Mouse (Mus musculus) heart, embryonic 12.5 days (tissue): ENCODE measurements at regions not wholly inside any gene's neighbourhood (a gene's known extent, or its start where the extent isn't known, plus 50 kb on each side); places are given as distances from the start of the nearest gene placed in this dataset.
"Not testable (repeated sequence)": the region's sequence is repeated elsewhere in the genome, so short reads cannot be mapped to it uniquely, and the experiment has no call there.

Source experiments
- ATAC-seq: fragments of 200-750 bp; cut with Nextera tagmentation; 2 replicates; pipeline ENCODE4 v1.8.0; 2017; ENCODE audit warnings: moderate TSS enrichment, moderate library complexity; ENCODE audit not compliant: insufficient number of reproducible peaks, low FRiP score
- H3K27ac ChIP-seq: fragments of 300-500 bp; sonication (generic); 2 replicates; pipeline ENCODE4 v1.5.1; 2016; ENCODE audit warnings: mild to moderate bottlenecking, moderate library complexity; ENCODE audit not compliant: poor library complexity, severe bottlenecking
- H3K27me3 ChIP-seq: fragments of 300-500 bp; sonication (generic); replicated peaks from 2 replicates; pipeline ENCODE4 v1.6.1; 2016; ENCODE audit warnings: mild to moderate bottlenecking, moderate library complexity
- H3K36me3 ChIP-seq: fragments of 300-500 bp; sonication (generic); 2 replicates; pipeline ENCODE4 v1.6.1; 2016; ENCODE audit warnings: mild to moderate bottlenecking, moderate library complexity
- H3K4me1 ChIP-seq: fragments of 300-500 bp; sonication (generic); replicated peaks from 2 replicates; pipeline ENCODE4 v1.6.1; 2016; ENCODE audit warnings: mild to moderate bottlenecking
- H3K4me2 ChIP-seq: fragments of 300-500 bp; sonication (generic); 2 replicates; pipeline ENCODE4 v1.6.1; 2016; ENCODE audit warnings: mild to moderate bottlenecking, moderate library complexity
- H3K4me3 ChIP-seq: fragments of 300-500 bp; sonication (generic); 2 replicates; pipeline ENCODE4 v1.5.1; 2016; ENCODE audit warnings: mild to moderate bottlenecking
- H3K9ac ChIP-seq: fragments of 300-500 bp; sonication (generic); 2 replicates; pipeline ENCODE4 v1.6.1; 2016; ENCODE audit warnings: mild to moderate bottlenecking, moderate library complexity
- H3K9me3 ChIP-seq: fragments of 300-500 bp; sonication (generic); replicated peaks from 2 replicates; pipeline ENCODE4 v1.6.1; 2016; ENCODE audit warnings: mild to moderate bottlenecking, moderate library complexity
- WGBS: fragments of 180-500 bp; shearing (Covaris S2); methylation state at CpG from one replicate; pipeline ENCODE4 v1.1.7; 2016; 5-methylcytosine and 5-hydroxymethylcytosine counted together

DNA sequence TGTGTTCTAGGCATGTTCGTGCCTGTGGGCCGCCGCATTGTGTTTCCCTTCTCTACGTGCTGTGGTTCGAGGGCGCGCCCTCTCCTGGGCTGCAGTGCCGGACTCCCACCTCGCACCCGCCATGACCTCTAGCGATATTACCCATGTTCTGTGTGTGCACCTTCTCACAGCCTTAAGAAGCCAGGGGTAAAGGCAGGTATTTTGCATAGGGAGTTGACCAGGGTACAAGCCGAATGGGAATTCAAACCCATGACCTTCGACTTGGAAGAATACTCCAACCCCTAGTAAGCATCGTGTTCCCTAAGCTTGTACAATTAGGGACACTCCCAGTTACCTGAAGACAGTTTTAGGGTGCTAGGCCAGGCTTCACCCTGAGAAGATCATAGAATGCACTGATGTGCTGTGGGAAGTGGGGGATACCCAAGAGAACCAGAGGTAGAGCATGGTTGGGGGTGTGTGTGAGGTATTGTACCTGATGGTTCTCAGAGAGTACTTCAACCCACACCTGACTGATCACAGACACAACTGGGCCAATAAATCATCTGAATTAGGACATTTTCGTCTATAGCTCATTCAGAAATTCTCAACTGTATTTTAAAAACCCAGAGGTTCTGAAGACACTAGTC lies 68.7 kb upstream of the Asap2 start:
- WGBS, result 12% methylated on average over 15 of the region's 15 CpGs
- not testable (repeated sequence) for H3K4me1 ChIP-seq, H3K9me3 ChIP-seq, H3K27ac ChIP-seq, H3K27me3 ChIP-seq, ATAC-seq
- peak overlapping the region; percentile 95 for H3K4me3 ChIP-seq
- H3K9ac ChIP-seq, result peak overlapping the region; percentile 96; the same call in 1 of the 2 replicates
- peaks cover 17% of the 10 kb centered on the region for H3K36me3 ChIP-seq
- peak overlapping the region; percentile 68 for H3K4me2 ChIP-seq

- not testable (repeated sequence) for H3K27ac ChIP-seq, H3K27me3 ChIP-seq, H3K4me1 ChIP-seq, H3K4me2 ChIP-seq, H3K9me3 ChIP-seq, H3K9ac ChIP-seq, H3K36me3 ChIP-seq, ATAC-seq, H3K4me3 ChIP-seq
- WGBS, result 28% methylated on average over 3 of the region's 3 CpGs
These were observed 61.3 kb upstream of the Asap2 start for GRCm38 (mm10) chr12:20928966-20929365.
